Mouse (Mus musculus): ENCODE measurements at regions not wholly inside any gene's neighbourhood (a gene's known extent, or its start where the extent isn't known, plus 50 kb on each side); places are given as distances from the start of the nearest gene placed in this dataset.

GRCm38 (mm10) chr14:71359581-71359980, 759.9 kb upstream of the Fam160b2 start:
- no peak for ATAC-seq (replicated peaks)
- 69% methylated on average over 1 of the region's 1 CpGs for WGBS
- H3K4me2 ChIP-seq = no peak overlapping the region
- no peak overlapping the region for H3K9ac ChIP-seq
- no peak overlapping the region for H3K27ac ChIP-seq
- H3K4me3 ChIP-seq = no peak overlapping the region
- H3K27me3 ChIP-seq (replicated peaks) = no peaks in the 10 kb centered on the region
- H3K36me3 ChIP-seq (replicated peaks) = no peaks in the 10 kb centered on the region
- no peaks in the 10 kb centered on the region for H3K4me1 ChIP-seq
- H3K9me3 ChIP-seq = no peaks in the 10 kb centered on the region

GRCm38 (mm10) chr14:71338219-71338618, 738.6 kb upstream of the Fam160b2 start:
- no peak overlapping the region for H3K4me2 ChIP-seq
- no peaks in the 10 kb centered on the region for H3K36me3 ChIP-seq (replicated peaks)
- 80% methylated on average over 5 of the region's 5 CpGs for WGBS

DNA sequence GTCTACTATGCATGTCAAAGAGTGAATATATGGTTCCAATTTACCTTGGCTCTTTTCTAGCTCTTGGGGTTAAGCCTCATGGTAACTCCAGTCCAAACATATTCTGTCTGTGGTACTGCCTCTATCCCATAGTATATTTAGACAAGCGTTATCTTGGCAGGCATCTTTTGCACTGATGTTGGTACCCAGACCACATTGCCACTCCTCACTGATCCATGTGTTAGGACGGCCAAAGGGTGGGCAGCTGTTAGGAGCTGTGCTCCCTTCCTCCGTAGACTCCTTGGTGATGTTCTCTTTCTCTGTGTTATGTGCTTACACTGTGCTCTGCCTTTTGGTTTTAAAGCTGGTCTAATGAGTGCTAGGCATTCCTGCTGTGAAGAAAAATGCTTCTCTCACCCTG, 737.3 kb upstream of the Fam160b2 start:
- no peak overlapping the region for H3K9ac ChIP-seq
- H3K9me3 ChIP-seq = no peaks in the 10 kb centered on the region
- H3K4me1 ChIP-seq = no peaks in the 10 kb centered on the region
- H3K4me2 ChIP-seq = no peak overlapping the region
- 93% methylated on average over 3 of the region's 3 CpGs for WGBS
- no peak overlapping the region for H3K4me3 ChIP-seq
- no peak for ATAC-seq (replicated peaks)
- no peak overlapping the region for H3K27ac ChIP-seq
- H3K36me3 ChIP-seq (replicated peaks) = no peaks in the 10 kb centered on the region
- H3K27me3 ChIP-seq (replicated peaks) = no peaks in the 10 kb centered on the region

More at GRCm38 (mm10) chr14:71338219-71338618, 738.6 kb upstream of the Fam160b2 start:
- ATAC-seq (replicated peaks) = no peak
- Histone ChIP-seq H3K4me3 (no peak overlapping the region), H3K27ac (no peak overlapping the region), H3K27me3 (replicated peaks) (no peaks in the 10 kb centered on the region), H3K9me3 (no peaks in the 10 kb centered on the region), H3K4me1 (no peaks in the 10 kb centered on the region), H3K9ac (no peak overlapping the region)

- H3K4me2 ChIP-seq = no peak overlapping the region
- no peak for ATAC-seq (replicated peaks)
These were observed 734.4 kb upstream of the Fam160b2 start for GRCm38 (mm10) chr14:71334022-71334421.

DNA sequence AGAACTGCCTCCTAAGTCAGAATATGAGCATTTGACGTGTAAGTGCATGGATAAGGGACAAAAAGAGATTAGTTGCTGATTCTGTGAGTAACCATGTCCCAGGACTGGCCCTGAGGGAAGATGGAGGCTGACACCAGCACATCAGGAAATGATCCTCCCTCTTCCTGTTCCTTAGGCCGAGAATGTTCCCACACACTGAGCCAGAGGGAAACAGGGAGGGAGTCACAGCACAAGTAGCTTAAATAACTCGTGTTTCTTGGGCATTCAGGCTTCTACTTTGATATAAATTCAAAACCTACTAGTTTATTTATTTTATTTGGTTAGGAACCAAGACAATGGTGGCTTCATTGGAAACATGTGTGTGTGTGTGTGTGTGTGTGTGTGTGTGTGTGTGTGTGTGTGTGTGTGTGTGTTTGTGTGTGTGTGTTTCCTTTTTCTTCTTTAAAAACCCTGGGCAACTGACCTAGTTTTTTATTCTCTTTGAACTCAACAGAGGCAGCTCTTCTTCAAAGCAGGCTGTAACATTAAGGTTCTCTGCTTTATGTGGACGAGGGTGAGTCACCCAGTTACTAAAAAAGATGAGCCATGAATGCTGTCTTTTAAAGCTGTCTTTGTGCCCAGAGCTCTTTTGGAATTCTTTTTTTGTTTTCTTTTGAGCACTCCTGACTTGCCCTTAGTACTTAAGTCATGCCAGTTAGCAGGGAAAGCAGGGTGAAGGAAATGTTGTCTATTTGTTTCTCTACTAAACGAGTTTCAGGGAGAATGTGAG, 730.4 kb upstream of the Fam160b2 start:
- Histone ChIP-seq H3K27ac (0 out of 2 replicates have a peak overlapping the region, but pooled peaks have one; percentile 13), H3K36me3 (replicated peaks) (no peaks in the 10 kb centered on the region), H3K4me1 (no peaks in the 10 kb centered on the region), H3K4me2 (no peak overlapping the region), H3K4me3 (no peak overlapping the region), H3K27me3 (replicated peaks) (no peaks in the 10 kb centered on the region), H3K9ac (no peak overlapping the region), H3K9me3 (no peaks in the 10 kb centered on the region)
- 50% methylated on average over 5 of the region's 5 CpGs for WGBS
- no peak for ATAC-seq (replicated peaks)

More at GRCm38 (mm10) chr14:71334022-71334421, 734.4 kb upstream of the Fam160b2 start:
- Histone ChIP-seq H3K4me3 (no peak overlapping the region), H3K27me3 (replicated peaks) (no peaks in the 10 kb centered on the region), H3K27ac (no peak overlapping the region), H3K4me1 (no peaks in the 10 kb centered on the region), H3K9ac (no peak overlapping the region), H3K9me3 (no peaks in the 10 kb centered on the region), H3K36me3 (replicated peaks) (no peaks in the 10 kb centered on the region)
- 93% methylated on average over 1 of the region's 1 CpGs for WGBS

- H3K4me3 ChIP-seq = no peak overlapping the region
- H3K27me3 ChIP-seq (replicated peaks) = no peaks in the 10 kb centered on the region
- H3K4me1 ChIP-seq = no peaks in the 10 kb centered on the region
- H3K9ac ChIP-seq = no peak overlapping the region
- no peak for ATAC-seq (replicated peaks)
- H3K27ac ChIP-seq = no peak overlapping the region
- no peaks in the 10 kb centered on the region for H3K9me3 ChIP-seq
- no peak overlapping the region for H3K4me2 ChIP-seq
- no peaks in the 10 kb centered on the region for H3K36me3 ChIP-seq (replicated peaks)
These were observed 728.0 kb upstream of the Fam160b2 start for GRCm38 (mm10) chr14:71327621-71328020.

GRCm38 (mm10) chr14:71326521-71327105, 727.0 kb upstream of the Fam160b2 start:
- Histone ChIP-seq H3K27ac (no peak overlapping the region), H3K4me2 (no peak overlapping the region), H3K4me3 (no peak overlapping the region), H3K27me3 (replicated peaks) (no peaks in the 10 kb centered on the region), H3K9ac (no peak overlapping the region), H3K9me3 (no peaks in the 10 kb centered on the region), H3K4me1 (no peaks in the 10 kb centered on the region), H3K36me3 (replicated peaks) (no peaks in the 10 kb centered on the region)
- no peak for ATAC-seq (replicated peaks)
- WGBS = 94% methylated on average over 2 of the region's 2 CpGs

DNA sequence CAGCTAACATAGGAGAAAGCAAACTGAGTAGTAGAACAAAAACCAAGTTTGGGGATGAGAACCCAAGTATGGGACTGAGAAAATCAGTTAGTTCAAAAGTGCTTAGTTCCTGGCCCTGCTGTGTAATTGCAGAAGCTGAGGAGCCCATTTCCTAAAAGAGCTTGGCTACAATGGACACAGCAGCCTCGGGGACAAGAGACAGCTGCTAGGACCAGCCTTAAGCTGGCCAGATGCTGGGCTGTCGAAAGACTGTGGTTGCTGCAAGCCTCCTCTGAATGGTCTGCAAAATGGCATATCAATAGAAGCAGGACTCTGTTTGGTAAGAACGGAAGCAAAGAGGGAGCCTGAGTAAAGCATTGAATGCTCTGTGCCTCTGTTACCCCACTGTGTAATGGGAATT, 715.6 kb upstream of the Fam160b2 start:
- WGBS = 52% methylated on average over 3 of the region's 3 CpGs
- H3K4me1 ChIP-seq = no peaks in the 10 kb centered on the region
- H3K9me3 ChIP-seq = no peaks in the 10 kb centered on the region
- ATAC-seq (replicated peaks) = no peak
- H3K4me3 ChIP-seq = no peak overlapping the region
- H3K27ac ChIP-seq = no peak overlapping the region
- H3K4me2 ChIP-seq = no peak overlapping the region
- no peaks in the 10 kb centered on the region for H3K27me3 ChIP-seq (replicated peaks)
- no peak overlapping the region for H3K9ac ChIP-seq
- H3K36me3 ChIP-seq (replicated peaks) = no peaks in the 10 kb centered on the region

- 74% methylated on average over 6 of the region's 6 CpGs for WGBS
- no peak overlapping the region for H3K4me3 ChIP-seq
- no peak for ATAC-seq (replicated peaks)
These were observed 700.1 kb upstream of the Fam160b2 start for GRCm38 (mm10) chr14:71299755-71300154.

GRCm38 (mm10) chr14:71281568-71281967, 681.9 kb upstream of the Fam160b2 start:
- no peak overlapping the region for H3K4me3 ChIP-seq
- H3K4me2 ChIP-seq = no peak overlapping the region
- no peak overlapping the region for H3K27ac ChIP-seq
- H3K9me3 ChIP-seq = no peaks in the 10 kb centered on the region
- 59% methylated on average over 14 of the region's 14 CpGs for WGBS
- no peaks in the 10 kb centered on the region for H3K27me3 ChIP-seq (replicated peaks)
- peaks cover 2% of the 10 kb centered on the region for H3K4me1 ChIP-seq
- H3K36me3 ChIP-seq (replicated peaks) = no peaks in the 10 kb centered on the region
- no peak for ATAC-seq (replicated peaks)
- H3K9ac ChIP-seq = no peak overlapping the region

More at GRCm38 (mm10) chr14:71299755-71300154, 700.1 kb upstream of the Fam160b2 start:
- no peak overlapping the region for H3K27ac ChIP-seq
- H3K27me3 ChIP-seq (replicated peaks) = no peaks in the 10 kb centered on the region
- no peaks in the 10 kb centered on the region for H3K4me1 ChIP-seq
- no peak overlapping the region for H3K9ac ChIP-seq
- H3K4me2 ChIP-seq = no peak overlapping the region
- H3K9me3 ChIP-seq = no peaks in the 10 kb centered on the region
- H3K36me3 ChIP-seq (replicated peaks) = no peaks in the 10 kb centered on the region

DNA sequence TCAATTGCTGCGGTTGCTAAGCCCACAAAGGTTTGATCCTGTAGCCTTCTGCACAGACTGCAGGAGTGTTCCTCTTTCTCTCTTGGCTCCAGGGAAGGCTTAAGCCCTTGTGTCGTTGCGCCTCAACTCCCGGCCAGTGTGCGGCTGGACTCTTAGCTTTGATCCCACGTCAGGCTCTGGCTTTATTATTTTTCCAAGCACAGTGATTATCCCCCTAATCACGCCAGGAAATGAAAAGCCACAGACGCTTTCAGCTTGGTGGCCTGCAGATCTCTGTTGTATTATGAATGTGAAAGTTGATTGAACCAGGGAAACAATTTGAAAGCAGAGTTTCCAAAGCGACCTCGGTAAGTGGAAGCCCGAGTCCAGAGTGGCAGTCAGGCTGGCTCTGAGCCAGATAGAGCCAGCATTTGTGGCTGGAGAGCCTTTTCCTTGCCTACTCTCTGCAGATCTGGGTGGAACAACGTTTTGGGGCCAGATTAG, 676.7 kb upstream of the Fam160b2 start:
- H3K4me2 ChIP-seq = peak overlapping the region; percentile 17
- 10% methylated on average over 12 of the region's 12 CpGs for WGBS

DNA sequence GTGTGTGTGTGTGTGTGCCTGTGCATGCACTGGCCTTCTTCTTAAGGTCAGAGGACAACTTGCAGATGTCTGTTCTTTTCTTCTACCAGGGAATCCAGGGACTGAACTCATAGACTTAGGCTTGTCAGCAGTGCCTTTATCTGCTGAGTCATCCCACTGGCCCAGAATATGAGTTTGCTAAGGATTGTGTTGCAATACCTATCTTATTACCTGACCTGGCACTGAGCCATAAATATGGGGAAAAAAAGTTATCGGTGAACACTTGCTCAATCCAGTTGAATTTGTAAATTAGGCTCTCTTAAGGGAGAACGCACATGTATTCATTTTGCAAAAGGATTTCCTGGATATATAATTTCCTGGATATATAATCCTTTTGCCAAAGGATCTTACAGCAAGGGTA, 672.8 kb upstream of the Fam160b2 start:
- Histone ChIP-seq H3K9me3 (no peaks in the 10 kb centered on the region), H3K27ac (no peak overlapping the region), H3K36me3 (replicated peaks) (no peaks in the 10 kb centered on the region), H3K27me3 (replicated peaks) (no peaks in the 10 kb centered on the region), H3K4me1 (peaks cover 13% of the 10 kb centered on the region), H3K9ac (no peak overlapping the region), H3K4me3 (no peak overlapping the region), H3K4me2 (no peak overlapping the region)
- ATAC-seq (replicated peaks) = no peak
- WGBS = 94% methylated on average over 2 of the region's 2 CpGs

More for the DNA sequence above, 676.7 kb upstream of the Fam160b2 start:
- H3K9ac ChIP-seq = no peak overlapping the region
- H3K4me3 ChIP-seq = no peak overlapping the region
- H3K4me1 ChIP-seq = peaks cover 13% of the 10 kb centered on the region
- H3K9me3 ChIP-seq = no peaks in the 10 kb centered on the region
- ATAC-seq (replicated peaks) = peak; percentile 85
- H3K27me3 ChIP-seq (replicated peaks) = no peaks in the 10 kb centered on the region
- no peaks in the 10 kb centered on the region for H3K36me3 ChIP-seq (replicated peaks)
- peak overlapping the region; percentile 48 for H3K27ac ChIP-seq

DNA sequence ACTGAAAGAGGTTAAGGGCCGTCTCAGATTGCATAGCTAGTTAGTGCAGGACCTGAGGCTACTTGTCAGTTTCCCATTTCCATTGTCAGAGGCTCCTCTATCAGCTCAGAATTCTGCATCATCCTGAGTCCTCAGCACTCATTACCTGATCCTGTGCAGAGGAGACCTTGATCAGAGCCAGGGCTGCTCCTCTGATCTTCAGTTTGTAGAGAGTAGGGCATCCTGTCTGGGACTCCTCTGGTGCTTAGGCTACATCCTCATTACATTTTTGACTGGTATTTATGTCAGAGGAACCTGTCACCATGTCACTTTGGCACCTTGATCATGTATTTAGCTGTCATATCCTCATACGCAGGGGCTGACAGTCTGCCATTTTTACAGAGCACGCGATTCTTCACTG, 658.0 kb upstream of the Fam160b2 start:
- H3K4me1 ChIP-seq = no peaks in the 10 kb centered on the region
- H3K9ac ChIP-seq = no peak overlapping the region
- no peak overlapping the region for H3K27ac ChIP-seq
- no peak overlapping the region for H3K4me2 ChIP-seq
- H3K36me3 ChIP-seq (replicated peaks) = no peaks in the 10 kb centered on the region
- H3K9me3 ChIP-seq = no peaks in the 10 kb centered on the region
- ATAC-seq (replicated peaks) = no peak; the same call in 1 of the 2 replicates
- no peaks in the 10 kb centered on the region for H3K27me3 ChIP-seq (replicated peaks)
- H3K4me3 ChIP-seq = no peak overlapping the region
- WGBS = 87% methylated on average over 4 of the region's 4 CpGs
